27 mouse cellular contexts compared by ENCODE assay signal in genomic region chr7:65870227-65870626, GRCm38 (mm10). TPM values are rescaled to one million over a fixed set of nuclear protein-coding genes. Genes with fewer than 3 reads are reported as not detected.
DNase-seq lines count a peak whose midpoint lies in the region; ATAC-seq and TF ChIP-seq lines count a peak whose summit lies in the region.
"Had no signal": no experiment of that assay in that cellular context is flagged by ENCODE, and none has a peak within 500 bp of the region (broad histone marks: within the 10 kb centered on the region; RNA-seq: fewer than 3 reads in every experiment).

No protein-coding gene starts in this region.

- H3K9me3 ChIP-seq in forebrain, embryonic 16.5 days (ENCODE audit: control insufficient read depth, low read length): no peaks in the 10 kb centered on the region
- H3K9me3 ChIP-seq in forebrain, postnatal 0 days (ENCODE audit: low read length): no peaks in the 10 kb centered on the region
- no peaks in the 10 kb centered on the region for H3K9me3 ChIP-seq in hindbrain, embryonic 10.5 days
- H3K9me3 ChIP-seq in hindbrain, embryonic 12.5 days (replicated peaks): no peaks in the 10 kb centered on the region
- no peaks in the 10 kb centered on the region for H3K9me3 ChIP-seq in midbrain, embryonic 11.5 days (ENCODE audit: control insufficient read depth, low read length)
- H3K9me3 ChIP-seq in midbrain, embryonic 16.5 days (replicated peaks; ENCODE audit: control insufficient read depth, low read length, poor library complexity, severe bottlenecking): no peaks in the 10 kb centered on the region
- no peaks in the 10 kb centered on the region for H3K9me3 ChIP-seq in midbrain, embryonic 15.5 days
- H3K9me3 ChIP-seq: heart, embryonic 15.5 days; intestine, embryonic 15.5 days had no signal

- peaks cover 9% of the 10 kb centered on the region for H3K4me1 ChIP-seq in forebrain, embryonic 16.5 days (replicated peaks; ENCODE audit: control insufficient read depth, insufficient read depth, low read length)
- peaks cover 7% of the 10 kb centered on the region; the same call in 1 of the 2 replicates for H3K4me1 ChIP-seq in forebrain, postnatal 0 days (ENCODE audit: insufficient read depth)
- peaks cover 20% of the 10 kb centered on the region for H3K4me1 ChIP-seq in hindbrain, embryonic 10.5 days (replicated peaks)
- H3K4me1 ChIP-seq in hindbrain, embryonic 12.5 days: peaks cover 21% of the 10 kb centered on the region
- peaks cover 14% of the 10 kb centered on the region for H3K4me1 ChIP-seq in midbrain, embryonic 11.5 days (ENCODE audit: control insufficient read depth, insufficient read depth, low read length)
- peaks cover 6% of the 10 kb centered on the region; the same call in 1 of the 2 replicates for H3K4me1 ChIP-seq in midbrain, embryonic 16.5 days (ENCODE audit: control insufficient read depth, insufficient read depth, low read length)
- peaks cover 13% of the 10 kb centered on the region for H3K4me1 ChIP-seq in midbrain, embryonic 15.5 days
- H3K4me1 ChIP-seq: intestine, embryonic 15.5 days had no signal

- H3K4me2 ChIP-seq in forebrain, embryonic 16.5 days (ENCODE audit: low read length): no peak overlapping the region
- H3K4me2 ChIP-seq in forebrain, postnatal 0 days (ENCODE audit: low read depth): no peak overlapping the region
- H3K4me2 ChIP-seq in hindbrain, embryonic 12.5 days (replicated peaks): no peak overlapping the region
- no peak overlapping the region for H3K4me2 ChIP-seq in midbrain, embryonic 11.5 days
- H3K4me2 ChIP-seq in midbrain, embryonic 16.5 days (ENCODE audit: low read length): no peak overlapping the region
- H3K4me2 ChIP-seq in midbrain, embryonic 15.5 days: no peak overlapping the region
- H3K4me2 ChIP-seq: heart, embryonic 15.5 days; intestine, embryonic 15.5 days had no signal

- no peak overlapping the region for H3K27ac ChIP-seq in forebrain, embryonic 16.5 days (ENCODE audit: low read length)
- no peak overlapping the region for H3K27ac ChIP-seq in forebrain, postnatal 0 days (ENCODE audit: low read depth, low read length)
- peak overlapping the region; percentile 72; the same call in 1 of the 2 replicates for H3K27ac ChIP-seq in hindbrain, embryonic 10.5 days
- no peak overlapping the region for H3K27ac ChIP-seq in hindbrain, embryonic 12.5 days
- no peak overlapping the region for H3K27ac ChIP-seq in midbrain, embryonic 11.5 days (ENCODE audit: low read depth, low read length)
- H3K27ac ChIP-seq in midbrain, embryonic 16.5 days (ENCODE audit: low read length): no peak overlapping the region
- no peak overlapping the region for H3K27ac ChIP-seq in midbrain, embryonic 15.5 days
- H3K27ac ChIP-seq: heart, embryonic 15.5 days; intestine, embryonic 15.5 days; liver, embryonic 14.5 days; macrophage had no signal

- no peak overlapping the region for H3K4me3 ChIP-seq in forebrain, embryonic 16.5 days (replicated peaks; ENCODE audit: low read length)
- H3K4me3 ChIP-seq in forebrain, postnatal 0 days (ENCODE audit: low read depth, low read length): no peak overlapping the region
- H3K4me3 ChIP-seq in hindbrain, embryonic 10.5 days: no peak overlapping the region
- H3K4me3 ChIP-seq in hindbrain, embryonic 12.5 days: no peak overlapping the region
- no peak overlapping the region for H3K4me3 ChIP-seq in midbrain, embryonic 11.5 days (ENCODE audit: low read depth, low read length)
- H3K4me3 ChIP-seq in midbrain, embryonic 16.5 days (ENCODE audit: low read depth, low read length): no peak overlapping the region
- H3K4me3 ChIP-seq in midbrain, embryonic 15.5 days: no peak overlapping the region
- H3K4me3 ChIP-seq: heart, embryonic 15.5 days; intestine, embryonic 15.5 days had no signal

- DNase-seq in forebrain, postnatal 0 days: no peak
- no peak for DNase-seq in hindbrain, embryonic 10.5 days (ENCODE audit: low spot score)
- peak; percentile 69 for DNase-seq in midbrain, embryonic 11.5 days (ENCODE audit: low spot score, missing footprints)
- DNase-seq: adrenal gland, postnatal 36 days; cerebellum, adult 8-10 months; cerebellum, postnatal 25 days; gastrocnemius, postnatal 36 days; heart, postnatal 4 days; kidney, adult 2 months; kidney, postnatal 36 days; layer of hippocampus, postnatal 36 days; liver; lung, adult 2 months; lung, postnatal 10 days; right cerebral cortex, adult 18-20 months; right cerebral cortex, postnatal 4 days; thymus, adult 2 months; thymus, postnatal 36 days had no signal

- no peak for ATAC-seq in forebrain, embryonic 16.5 days
- no peak for ATAC-seq in forebrain, postnatal 0 days
- ATAC-seq in hindbrain, embryonic 12.5 days (ENCODE audit: low FRiP score): no peak
- no peak for ATAC-seq in midbrain, embryonic 11.5 days (ENCODE audit: low FRiP score)
- ATAC-seq in midbrain, embryonic 16.5 days: no peak
- 0 out of 2 replicates have a peak, but pooled peaks have one; percentile 25 for ATAC-seq in midbrain, embryonic 15.5 days (replicated peaks)
- ATAC-seq: CD4-positive, CD25-positive, alpha-beta regulatory T cell, adult 4 months; intestine, embryonic 15.5 days had no signal

- H3K27me3 ChIP-seq in forebrain, embryonic 16.5 days (replicated peaks; ENCODE audit: control insufficient read depth, insufficient read depth, low read length): no peaks in the 10 kb centered on the region
- H3K27me3 ChIP-seq in forebrain, postnatal 0 days (ENCODE audit: insufficient read depth, low read length): no peaks in the 10 kb centered on the region
- H3K27me3 ChIP-seq in hindbrain, embryonic 10.5 days (ENCODE audit: insufficient read depth, poor library complexity, severe bottlenecking): peaks cover 8% of the 10 kb centered on the region
- peaks cover 7% of the 10 kb centered on the region for H3K27me3 ChIP-seq in hindbrain, embryonic 12.5 days
- 0 out of 2 replicates have a peak, but pooled peaks cover under 1% of the 10 kb centered on the region for H3K27me3 ChIP-seq in midbrain, embryonic 11.5 days (ENCODE audit: control insufficient read depth, insufficient read depth, low read length)
- H3K27me3 ChIP-seq in midbrain, embryonic 16.5 days (ENCODE audit: control insufficient read depth, insufficient read depth, low read depth, low read length): peaks cover 5% of the 10 kb centered on the region
- 0 out of 2 replicates have a peak, but pooled peaks cover 4% of the 10 kb centered on the region for H3K27me3 ChIP-seq in midbrain, embryonic 15.5 days (replicated peaks)

- no peak for TF ChIP-seq CTCF in forebrain, postnatal 0 days (IDR thresholded peaks at IDR 0.05; ENCODE audit: low read depth)

- no peaks in the 10 kb centered on the region for H3K36me3 ChIP-seq in forebrain, embryonic 16.5 days (ENCODE audit: control insufficient read depth, insufficient read depth)
- H3K36me3 ChIP-seq in forebrain, postnatal 0 days (ENCODE audit: insufficient read depth): no peaks in the 10 kb centered on the region
- H3K36me3 ChIP-seq in hindbrain, embryonic 10.5 days: no peaks in the 10 kb centered on the region
- no peaks in the 10 kb centered on the region for H3K36me3 ChIP-seq in hindbrain, embryonic 12.5 days
- H3K36me3 ChIP-seq in midbrain, embryonic 11.5 days (ENCODE audit: control insufficient read depth, insufficient read depth, low read length): no peaks in the 10 kb centered on the region
- no peaks in the 10 kb centered on the region for H3K36me3 ChIP-seq in midbrain, embryonic 16.5 days (ENCODE audit: control insufficient read depth, insufficient read depth, low read length)
- no peaks in the 10 kb centered on the region for H3K36me3 ChIP-seq in midbrain, embryonic 15.5 days (replicated peaks)
- H3K36me3 ChIP-seq: heart, embryonic 15.5 days; intestine, embryonic 15.5 days had no signal

- H3K9ac ChIP-seq in forebrain, embryonic 16.5 days (replicated peaks; ENCODE audit: low read depth, low read length): 0 out of 2 replicates have a peak overlapping the region, but pooled peaks have one; percentile 2
- H3K9ac ChIP-seq in forebrain, postnatal 0 days: no peak overlapping the region
- no peak overlapping the region for H3K9ac ChIP-seq in hindbrain, embryonic 12.5 days
- H3K9ac ChIP-seq in midbrain, embryonic 11.5 days (ENCODE audit: low read length): no peak overlapping the region
- H3K9ac ChIP-seq in midbrain, embryonic 16.5 days (ENCODE audit: low read depth, low read length): no peak overlapping the region
- H3K9ac ChIP-seq in midbrain, embryonic 15.5 days: no peak overlapping the region
- H3K9ac ChIP-seq: heart, embryonic 15.5 days; intestine, embryonic 15.5 days; liver, embryonic 14.5 days had no signal

- whole genome bisulfite sequencing in forebrain, embryonic 16.5 days: 93% methylated on average over 5 of the region's 5 CpGs
- 88% methylated on average over 5 of the region's 5 CpGs for whole genome bisulfite sequencing in forebrain, postnatal 0 days
- WGBS in hindbrain, embryonic 10.5 days: 90% methylated on average over 5 of the region's 5 CpGs
- WGBS in hindbrain, embryonic 12.5 days: 88% methylated on average over 5 of the region's 5 CpGs
- 86% methylated on average over 5 of the region's 5 CpGs for WGBS in midbrain, embryonic 11.5 days
- WGBS in midbrain, embryonic 16.5 days: 92% methylated on average over 5 of the region's 5 CpGs
- 91% methylated on average over 5 of the region's 5 CpGs for WGBS in midbrain, embryonic 15.5 days

RNA-seq across cellular contexts. Expression of gene Pcsk6, which starts 8.7 kb away (rescaled TPM):
- 0.71 and 0.90 TPM in 2 replicates for polyA plus RNA-seq in forebrain, embryonic 16.5 days (2015; fragmentation: Nextera tagmentation; extraction: Ambion mirVana)
- 8.2 and 10.2 TPM in 2 replicates for total RNA-seq in forebrain, postnatal 0 days (2014; rRNA removed)
- polyA plus RNA-seq in forebrain, postnatal 0 days (2015; fragmentation: Nextera tagmentation; extraction: Ambion mirVana): 1.6 and 2.4 TPM in 2 replicates
- 1.0 and 1.2 TPM in 2 replicates for polyA plus RNA-seq in hindbrain, embryonic 10.5 days (2016; fragmentation: Nextera tagmentation; extraction: Ambion mirVana)
- 1.4 TPM in 2 replicates for polyA plus RNA-seq in hindbrain, embryonic 12.5 days (2016; fragmentation: Nextera tagmentation; extraction: Ambion mirVana)
- 0.69 and 0.85 TPM in 2 replicates for polyA plus RNA-seq in midbrain, embryonic 11.5 days (2014; fragmentation: Nextera tagmentation; extraction: Ambion mirVana)
- polyA plus RNA-seq in midbrain, embryonic 16.5 days (2015; fragmentation: Nextera tagmentation; extraction: Ambion mirVana): 0.82 and 1.2 TPM in 2 replicates
- 1.1 TPM in 2 replicates for polyA plus RNA-seq in midbrain, embryonic 15.5 days (2015; fragmentation: Nextera tagmentation; extraction: Ambion mirVana)
- polyA plus RNA-seq: CD4-positive, CD25-positive, alpha-beta regulatory T cell, adult 4 months; macrophage had no signal
